Mouse (Mus musculus) lung, postnatal 0 days (tissue): ENCODE measurements around the gene Cd247. TPM values are rescaled to one million over a fixed set of nuclear protein-coding genes. Genes with fewer than 3 reads are reported as not detected.
A peak's percentile ranks its signal among the peaks of the same experiment; 100 is the strongest.
"Not testable (repeated sequence)": the region's sequence is repeated elsewhere in the genome, so short reads cannot be mapped to it uniquely, and the experiment has no call there.

Experiments used
- ATAC-seq: fragments of 200-750 bp; cut with Nextera tagmentation; 2 replicates; pipeline ENCODE4 v1.8.0; 2017; ENCODE audit warnings: moderate library complexity
- DNase-seq: peaks from one replicate; pipeline ENCODE4 v3.0.0-alpha.2; 2016; ENCODE audit warnings: low spot score
- H3K27ac ChIP-seq: fragments of 300-500 bp; sonication (generic); 2 replicates; pipeline ENCODE4 v1.5.1; 2014; ENCODE audit warnings: antibody characterized with exemption, mild to moderate bottlenecking, low read length, mixed read lengths
- H3K27me3 ChIP-seq: fragments of 300-500 bp; sonication (generic); replicated peaks from 2 replicates; pipeline ENCODE4 v1.6.1; 2014; ENCODE audit warnings: low read length, mixed read lengths; ENCODE audit not compliant: insufficient read depth
- H3K36me3 ChIP-seq: fragments of 300-500 bp; sonication (generic); 2 replicates; pipeline ENCODE4 v1.6.1; 2014; ENCODE audit warnings: low read length, mixed read lengths; ENCODE audit not compliant: insufficient read depth
- H3K4me1 ChIP-seq: fragments of 300-500 bp; sonication (generic); 2 replicates; pipeline ENCODE4 v1.6.1; 2014; ENCODE audit warnings: antibody characterized with exemption, low read depth, low read length, mixed read lengths; ENCODE audit not compliant: insufficient read depth
- H3K4me2 ChIP-seq: fragments of 300-500 bp; sonication (generic); replicated peaks from 2 replicates; pipeline ENCODE4 v1.6.1; 2014; ENCODE audit warnings: low read depth, mild to moderate bottlenecking, low read length, moderate library complexity, mixed read lengths
- H3K4me3 ChIP-seq: fragments of 300-500 bp; sonication (generic); 2 replicates; pipeline ENCODE4 v1.5.1; 2014; ENCODE audit warnings: low read depth, low read length
- H3K9ac ChIP-seq: fragments of 300-500 bp; sonication (generic); replicated peaks from 2 replicates; pipeline ENCODE4 v1.6.1; 2014; ENCODE audit warnings: low read depth, mild to moderate bottlenecking
- H3K9me3 ChIP-seq: fragments of 300-500 bp; sonication (generic); 2 replicates; pipeline ENCODE4 v1.6.1; 2016; ENCODE audit warnings: low read length, mixed read lengths
- CTCF ChIP-seq: IDR thresholded peaks from 2 replicates; pipeline ENCODE4 v1.5.1; 2016; ENCODE audit warnings: antibody characterized with exemption, mild to moderate bottlenecking
- EP300 ChIP-seq: IDR thresholded peaks from 2 replicates; pipeline ENCODE4 v1.6.1; 2016; ENCODE audit warnings: antibody characterized with exemption, mild to moderate bottlenecking, control low read depth
- WGBS: fragments of 180-500 bp; shearing (Covaris S2); extraction: QIAGEN DNeasy Blood & Tissue Kit; methylation state at CpG from one replicate; pipeline ENCODE4 v1.1.7; 2014; 5-methylcytosine and 5-hydroxymethylcytosine counted together
- polyA plus RNA-seq: library from polyadenylated mRNA; unstranded; fragments of >200 nt; fragmentation: Nextera tagmentation; extraction: Ambion mirVana; gene quantifications from 2 replicates; pipeline ENCODE4 v1.2.1, GENCODE M21; 2015

The Cd247 gene
- polyA plus RNA-seq, 1 experiment from 2014 or later = 1.3 TPM

- H3K36me3 ChIP-seq = no peaks in the 10 kb centered on the region
- no peak overlapping the region for H3K4me3 ChIP-seq
- no peak overlapping the region for H3K9ac ChIP-seq
- TF ChIP-seq EP300 = no peak
- no peak for TF ChIP-seq CTCF
- no peak overlapping the region for H3K27ac ChIP-seq
- H3K9me3 ChIP-seq = no peaks in the 10 kb centered on the region
- H3K4me2 ChIP-seq = no peak overlapping the region
- ATAC-seq (no peak), DNase-seq (peak; percentile 8)
- 26% methylated on average over 4 of the region's 4 CpGs for WGBS
- H3K27me3 ChIP-seq = no peaks in the 10 kb centered on the region
- 0 out of 2 replicates have a peak, but pooled peaks cover 3% of the 10 kb centered on the region for H3K4me1 ChIP-seq
Observed at GRCm38 (mm10) chr1:165755194-165755593, 33.3 kb upstream of the Cd247 start.

GRCm38 (mm10) chr1:165761522-165762305 lies 26.8 kb upstream of the Cd247 start:
- H3K27ac ChIP-seq = no peak overlapping the region
- no peak for ATAC-seq
- no peak overlapping the region for H3K4me3 ChIP-seq
- H3K36me3 ChIP-seq = no peaks in the 10 kb centered on the region
- WGBS = 80% methylated on average over 3 of the region's 3 CpGs
- H3K27me3 ChIP-seq = no peaks in the 10 kb centered on the region
- no peak for DNase-seq
- H3K4me2 ChIP-seq = no peak overlapping the region
- no peak overlapping the region for H3K9ac ChIP-seq
- TF ChIP-seq CTCF (peak; percentile 26; the same call in 1 of the 2 replicates), EP300 (no peak)
- no peaks in the 10 kb centered on the region for H3K9me3 ChIP-seq
- H3K4me1 ChIP-seq = no peaks in the 10 kb centered on the region; the same call in 1 of the 2 replicates

- H3K4me1 ChIP-seq, H3K27me3 ChIP-seq, H3K4me2 ChIP-seq, H3K27ac ChIP-seq, ATAC-seq, DNase-seq, H3K9me3 ChIP-seq, H3K4me3 ChIP-seq, H3K36me3 ChIP-seq, H3K9ac ChIP-seq: not testable (repeated sequence)
- WGBS = 73% methylated on average over 2 of the region's 2 CpGs
Observed at GRCm38 (mm10) chr1:165762498-165762897, 26.0 kb upstream of the Cd247 start.

GRCm38 (mm10) chr1:165762914-165763634 lies 25.4 kb upstream of the Cd247 start:
- H3K9ac ChIP-seq = no peak overlapping the region
- H3K4me3 ChIP-seq = peak overlapping the region; percentile 78
- ATAC-seq (peak; percentile 27), DNase-seq (peak; percentile 70)
- H3K4me1 ChIP-seq = no peaks in the 10 kb centered on the region; the same call in 1 of the 2 replicates
- no peaks in the 10 kb centered on the region for H3K36me3 ChIP-seq
- no peaks in the 10 kb centered on the region for H3K9me3 ChIP-seq
- WGBS = 15% methylated on average over 14 of the region's 14 CpGs
- H3K27me3 ChIP-seq = no peaks in the 10 kb centered on the region
- peak overlapping the region; percentile 92 for H3K4me2 ChIP-seq
- TF ChIP-seq EP300 (0 out of 2 replicates have a peak, but pooled peaks have one; percentile 25), CTCF (no peak)
- peak overlapping the region; percentile 66 for H3K27ac ChIP-seq

GRCm38 (mm10) chr1:165763635-165764372 lies 24.7 kb upstream of the Cd247 start, which contains the start of gene Creg1:
Gene Creg1, plus strand, starts transcription at chr1:165763746.
- peak within 1 kb of the TSS; percentile 78 for H3K4me3 ChIP-seq
- no peaks in the 10 kb centered on the region; the same call in 1 of the 2 replicates for H3K4me1 ChIP-seq
- no peaks in the 10 kb centered on the region for H3K27me3 ChIP-seq
- H3K36me3 ChIP-seq = no peaks in the 10 kb centered on the region
- ATAC-seq (peak; percentile 98), DNase-seq (peak; percentile 98)
- H3K9me3 ChIP-seq = no peaks in the 10 kb centered on the region
- H3K9ac ChIP-seq = peak within 1 kb of the TSS; percentile 71
- peak within 1 kb of the TSS; percentile 92 for H3K4me2 ChIP-seq
- TF ChIP-seq CTCF (no peak), EP300 (no peak)
- 1% methylated on average over 57 of the region's 57 CpGs for WGBS
- H3K27ac ChIP-seq = peak within 1 kb of the TSS; percentile 87

GRCm38 (mm10) chr1:165764571-165764970 lies 23.9 kb upstream of the Cd247 start:
- H3K4me1 ChIP-seq = no peaks in the 10 kb centered on the region; the same call in 1 of the 2 replicates
- DNase-seq = no peak
- no peaks in the 10 kb centered on the region for H3K27me3 ChIP-seq
- H3K4me2 ChIP-seq = peak overlapping the region; percentile 92
- H3K27ac ChIP-seq = no peak overlapping the region
- TF ChIP-seq EP300 (no peak), CTCF (no peak)
- H3K9ac ChIP-seq = peak overlapping the region; percentile 71; the same call in 1 of the 2 replicates
- WGBS = 45% methylated on average over 9 of the region's 9 CpGs
- no peak for ATAC-seq
- H3K4me3 ChIP-seq = peak overlapping the region; percentile 78
- no peaks in the 10 kb centered on the region for H3K9me3 ChIP-seq
- H3K36me3 ChIP-seq = no peaks in the 10 kb centered on the region
